Mouse (Mus musculus): ENCODE results near the gene Ubqln3.

DNA sequence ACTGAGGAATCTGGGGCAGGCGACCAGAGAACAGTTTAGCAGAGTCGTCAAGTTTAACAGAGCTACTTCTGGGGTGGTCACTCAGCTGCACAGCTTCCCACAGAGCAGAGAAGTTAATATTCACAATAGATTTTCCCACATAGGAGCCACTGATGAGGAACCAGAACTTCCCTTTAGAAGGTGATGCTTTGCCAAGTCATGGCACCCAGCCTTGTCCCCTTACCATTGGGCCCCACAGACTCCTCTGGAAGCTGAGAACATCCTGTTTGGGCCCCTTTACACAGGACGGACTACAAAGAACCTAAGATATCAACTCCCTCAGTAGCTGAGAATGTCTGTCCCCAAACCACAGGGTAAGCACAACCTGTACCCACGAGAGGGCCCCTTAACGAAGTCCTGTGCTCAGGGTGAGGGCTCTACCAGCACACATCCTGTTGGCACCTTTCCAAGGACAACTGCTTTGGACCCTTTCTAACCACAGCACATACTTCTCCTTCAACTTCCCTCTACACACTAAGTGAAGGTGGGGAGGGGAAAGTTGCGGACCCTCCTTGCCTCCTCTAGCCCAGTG is 26.6 kb upstream of the Ubqln3 start:
- TF ChIP-seq CTCF (IDR thresholded peaks at IDR 0.05; ENCODE audit: extremely low read depth, insufficient read length, insufficient replicate concordance, low read depth, low read length), result no peak
- TF ChIP-seq POLR2A (IDR thresholded peaks at IDR 0.05; ENCODE audit: low read depth, low read length), result no peak

Data from small intestine, adult 2 months (tissue).